Mouse (Mus musculus) embryo, embryonic 9.5 days (tissue): Measurements from ENCODE around the gene Sh3pxd2a.
"Not testable (repeated sequence)": the region's sequence is repeated elsewhere in the genome, so short reads cannot be mapped to it uniquely, and the experiment has no call there.

Experiments used
- DNase-seq: peaks from one replicate; pipeline ENCODE4 v3.0.0-alpha.2; 2017; ENCODE audit errors: extremely low spot score

Gene Sh3pxd2a

DNA sequence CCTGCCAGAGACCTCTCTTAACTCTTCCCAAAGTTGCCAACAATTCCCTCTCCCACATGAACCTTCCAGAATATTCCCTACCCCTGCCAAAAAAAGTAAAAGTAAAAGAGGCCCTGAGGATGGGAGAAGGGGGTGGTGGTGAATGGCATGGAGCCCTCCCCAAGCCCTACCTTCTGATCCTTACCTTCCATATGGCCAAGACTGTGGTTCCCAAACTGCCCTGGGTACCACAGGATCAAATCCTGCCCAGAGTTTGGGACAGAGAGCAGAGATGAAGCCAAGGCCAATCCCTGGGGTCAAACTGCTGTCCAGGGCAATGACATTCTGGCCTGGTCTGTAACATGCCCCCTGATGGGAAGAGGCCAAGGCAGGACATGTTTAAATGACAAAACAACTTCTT is 55.1 kb downstream of the Sh3pxd2a start:
- no peak for DNase-seq

DNA sequence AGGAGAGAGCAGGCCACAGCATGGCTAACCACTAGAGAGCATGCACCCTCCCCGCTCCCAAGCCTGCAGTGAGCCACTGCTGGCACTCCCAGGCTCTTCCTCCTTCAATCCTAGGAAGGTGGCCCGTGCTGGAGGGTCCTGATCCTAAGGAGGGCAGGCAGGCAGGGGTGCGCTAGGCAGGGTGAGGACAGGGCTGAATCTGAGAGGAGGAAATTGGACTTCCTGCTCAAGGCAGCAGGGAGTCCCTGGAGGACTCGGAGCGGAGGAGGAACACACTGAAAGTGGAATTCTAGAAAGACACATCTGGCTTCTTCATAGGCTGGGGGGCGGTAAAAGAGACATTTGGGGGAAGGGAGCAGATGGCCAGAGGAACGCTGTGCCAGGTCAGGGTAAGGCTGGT is 55.5 kb downstream of the Sh3pxd2a start:
- DNase-seq = no peak

DNA sequence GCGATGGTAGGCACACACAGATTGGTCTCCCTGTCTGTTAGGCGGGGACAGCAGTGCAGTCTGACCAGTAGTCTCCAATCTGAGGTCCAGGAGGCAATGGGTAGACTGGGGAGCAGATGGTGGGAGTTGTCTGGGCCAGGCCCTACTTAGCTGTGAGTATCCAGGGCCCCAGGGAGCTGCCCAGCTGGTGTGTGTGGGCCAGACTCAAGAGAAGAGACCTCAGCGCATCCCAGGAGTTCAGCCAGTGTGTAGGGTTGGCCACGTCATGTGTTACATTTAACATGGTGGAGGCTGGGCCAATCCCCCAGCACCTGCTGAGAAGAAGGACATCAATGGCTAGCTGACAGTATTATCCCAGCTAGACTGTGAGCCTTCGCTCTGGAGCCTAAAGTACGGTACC is 56.9 kb downstream of the Sh3pxd2a start:
- no peak for DNase-seq

DNA sequence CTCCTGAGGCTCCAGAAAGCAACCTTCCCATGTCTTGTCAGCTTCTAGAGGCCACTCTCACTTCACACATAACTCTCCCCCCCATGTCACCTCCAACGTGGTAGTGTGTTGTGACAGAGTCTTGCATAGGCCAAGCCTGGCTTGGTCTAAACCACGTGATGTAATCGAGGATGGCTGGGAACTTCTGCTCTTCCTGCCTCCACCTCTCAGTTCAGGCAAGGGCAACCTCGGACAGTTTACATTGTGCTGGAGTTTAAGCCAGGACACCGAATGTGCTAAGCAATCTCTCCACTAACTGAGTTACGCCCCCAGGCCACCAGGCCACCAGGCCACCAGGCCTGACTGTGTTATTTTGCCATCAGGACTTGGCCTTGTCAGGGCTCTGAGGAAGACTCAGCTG is 57.7 kb downstream of the Sh3pxd2a start:
- DNase-seq = no peak

DNA sequence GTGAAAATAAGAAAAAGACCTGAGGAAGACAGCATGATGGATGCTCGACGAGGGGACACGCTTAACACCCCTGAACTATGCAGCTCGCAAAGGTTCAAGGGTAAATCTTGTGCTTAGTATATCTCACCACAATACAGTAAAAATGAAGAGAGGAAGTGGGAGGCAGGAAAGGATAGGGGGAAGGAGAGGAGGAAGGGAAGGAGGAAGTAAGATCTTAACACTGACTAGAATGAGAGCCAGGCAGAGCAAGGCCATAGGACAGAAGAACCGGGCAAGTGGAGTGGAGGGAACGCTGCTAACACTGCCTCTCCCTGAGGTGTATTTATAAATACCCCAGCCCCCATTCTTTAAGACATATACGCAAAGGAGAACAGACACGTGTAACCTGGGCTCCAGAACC is 58.7 kb downstream of the Sh3pxd2a start:
- DNase-seq = no peak

- DNase-seq = no peak
Measured at GRCm38 (mm10) chr19:47403391-47404379, 60.5 kb downstream of the Sh3pxd2a start.

DNA sequence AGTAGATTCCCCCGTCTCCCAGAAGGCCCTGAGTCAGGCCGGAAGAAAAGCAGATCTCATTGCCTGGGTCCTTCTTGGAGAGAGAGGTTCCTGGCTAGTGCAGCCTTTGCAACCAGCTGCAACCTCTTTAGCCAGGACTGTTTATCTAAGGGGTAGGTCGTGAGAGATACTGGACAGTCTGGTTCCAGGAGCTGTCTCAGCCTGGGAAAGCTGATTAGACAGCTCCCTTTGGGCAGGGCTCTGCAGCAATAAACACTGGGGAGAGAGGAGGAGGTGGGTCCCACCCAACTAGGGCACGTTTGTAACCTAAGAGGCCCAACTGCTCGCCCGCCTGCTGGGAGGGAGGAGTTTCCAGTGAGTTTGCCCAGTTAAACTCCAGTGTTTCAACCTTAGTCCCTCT is 61.2 kb downstream of the Sh3pxd2a start:
- DNase-seq = peak; percentile 48

DNA sequence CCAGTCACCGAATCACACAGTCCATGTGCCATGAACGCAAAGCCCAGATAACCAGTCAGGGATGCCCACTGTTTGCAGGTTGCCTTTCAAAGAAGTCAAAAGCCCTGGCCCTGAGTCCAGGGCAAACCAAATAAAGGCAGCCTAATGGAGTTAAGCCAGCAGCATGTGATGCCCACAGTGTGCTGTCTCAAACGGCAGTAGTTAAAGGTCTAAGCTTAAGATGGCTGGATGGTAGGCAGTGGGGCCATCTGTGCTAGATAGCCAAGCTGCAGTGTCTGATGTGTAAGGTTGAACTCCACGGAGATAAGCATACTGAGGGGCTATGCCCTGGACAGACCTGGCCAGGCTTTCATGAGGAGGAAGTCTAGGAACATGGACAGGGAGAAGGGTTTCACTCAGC is 61.7 kb downstream of the Sh3pxd2a start:
- no peak for DNase-seq

DNA sequence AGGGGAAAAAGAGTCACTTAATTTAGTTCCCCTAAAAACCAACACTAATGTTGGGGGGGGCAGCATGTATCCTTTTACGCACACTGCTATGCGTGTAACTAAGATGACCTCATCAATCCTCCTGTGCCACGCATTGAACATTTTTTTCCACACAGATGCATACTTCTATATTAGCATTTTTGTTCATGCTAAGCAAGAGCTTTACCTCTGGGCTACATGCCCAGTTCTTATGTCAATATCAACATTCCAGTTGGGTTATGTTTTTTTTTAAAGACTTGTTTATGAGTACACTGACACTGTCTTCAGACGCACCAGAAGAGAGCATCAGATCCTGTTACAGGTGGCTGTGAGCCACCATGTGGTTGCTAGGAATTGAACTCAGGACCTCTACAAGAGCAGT is 64.5 kb downstream of the Sh3pxd2a start:
- DNase-seq = no peak

DNA sequence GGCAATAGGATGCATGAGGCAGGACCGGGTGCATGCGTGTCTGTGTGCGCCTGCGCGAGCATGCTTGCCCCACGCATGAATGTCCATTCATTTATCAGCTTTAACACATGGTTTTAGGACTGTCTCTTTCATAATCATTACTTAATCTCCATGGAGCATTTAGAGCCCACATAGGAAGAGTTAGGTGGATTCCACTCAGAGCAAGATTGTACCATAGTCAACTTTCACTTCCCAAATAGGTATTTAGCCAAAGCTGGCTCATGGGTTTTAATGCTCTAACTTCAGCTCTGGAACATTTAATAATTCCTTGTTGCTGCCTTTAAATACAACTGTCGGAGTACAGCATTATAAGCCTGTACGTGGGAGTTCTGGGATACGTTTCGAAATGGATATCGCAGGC is 65.2 kb downstream of the Sh3pxd2a start:
- DNase-seq = no peak

DNA sequence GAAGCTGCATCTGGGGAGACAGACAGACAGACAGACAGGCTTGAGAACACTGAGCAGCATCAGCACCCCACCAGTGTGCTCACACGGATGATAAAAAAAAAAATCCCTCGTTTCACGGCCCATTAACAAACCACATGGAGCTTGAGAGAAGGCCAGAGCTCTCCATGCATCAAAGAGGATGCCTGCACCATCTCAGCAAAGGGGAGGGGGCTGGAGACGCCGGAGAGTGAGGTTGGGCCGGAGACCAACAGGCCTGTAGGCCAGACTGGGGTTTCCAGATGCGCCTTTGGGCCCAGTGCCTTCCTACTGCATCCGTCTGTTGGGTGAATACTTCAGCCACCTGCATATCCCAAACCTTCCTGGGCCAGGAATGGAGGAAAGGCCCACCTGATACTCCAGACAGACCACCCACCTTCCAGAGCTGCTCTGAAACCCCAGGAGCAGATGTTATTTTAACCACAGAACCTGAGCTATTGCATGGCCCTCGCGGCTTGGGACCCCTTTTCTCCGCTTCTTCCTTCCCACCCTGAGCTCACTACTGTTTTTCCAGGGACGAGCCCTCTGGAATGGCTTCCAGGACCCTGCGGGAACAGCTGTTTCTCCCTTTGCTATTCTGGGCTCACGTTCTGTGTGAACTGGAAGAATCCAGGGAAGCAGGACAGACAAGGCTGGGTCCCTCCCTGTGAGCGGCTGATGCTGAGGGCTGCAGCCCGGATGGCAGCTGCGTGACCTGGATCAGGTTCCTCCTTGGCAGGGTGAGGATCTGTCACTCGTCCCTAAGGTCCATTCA is 66.1 kb downstream of the Sh3pxd2a start:
- no peak for DNase-seq

DNA sequence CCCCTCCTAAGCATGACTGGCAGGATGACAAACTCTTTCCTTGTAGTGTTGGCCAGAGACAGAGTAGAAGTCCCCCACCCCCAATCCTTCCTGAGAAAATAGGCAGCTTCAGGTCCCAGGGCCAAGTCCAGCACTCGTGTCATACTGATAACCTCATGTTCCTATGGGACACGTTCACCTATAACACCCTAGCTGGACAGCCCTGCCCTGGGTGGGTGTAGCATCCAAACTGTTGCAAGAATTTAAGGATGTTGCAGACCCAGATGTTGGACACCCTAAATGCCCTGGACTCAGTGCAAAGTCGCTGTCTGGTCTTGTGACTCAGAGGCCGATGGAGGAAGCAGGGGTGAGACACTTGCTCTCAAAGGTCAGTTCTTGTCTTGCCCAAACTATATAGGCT is 68.9 kb downstream of the Sh3pxd2a start:
- DNase-seq = no peak

- DNase-seq = not testable (repeated sequence)
Measured at GRCm38 (mm10) chr19:47394781-47395180, 69.4 kb downstream of the Sh3pxd2a start.

DNA sequence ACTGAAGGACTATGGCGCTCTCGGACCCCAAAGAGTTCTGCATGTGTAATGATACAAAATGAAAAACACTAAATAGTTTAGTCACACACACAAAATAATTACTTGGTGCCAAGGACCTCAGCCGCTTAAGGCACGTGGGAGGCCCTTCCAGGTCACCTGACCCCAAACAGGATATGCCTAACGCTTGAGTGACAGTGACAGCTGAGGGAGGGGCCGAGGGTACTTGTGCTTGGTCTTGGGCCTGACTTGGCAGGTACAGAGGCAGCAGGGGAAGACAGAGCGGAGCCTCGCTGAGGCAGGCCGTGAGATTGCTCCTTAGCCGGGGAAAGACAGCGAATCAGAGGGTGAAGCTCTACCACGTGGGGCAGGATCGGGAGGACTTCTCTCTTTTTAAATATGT is 73.3 kb downstream of the Sh3pxd2a start:
- no peak for DNase-seq

GRCm38 (mm10) chr19:47387887-47388286 is 76.3 kb downstream of the Sh3pxd2a start:
- no peak for DNase-seq

- DNase-seq = no peak
Measured at GRCm38 (mm10) chr19:47387395-47387794, 76.8 kb downstream of the Sh3pxd2a start.

GRCm38 (mm10) chr19:47385971-47386370 is 78.2 kb downstream of the Sh3pxd2a start:
- DNase-seq = no peak

- DNase-seq = no peak
Measured at GRCm38 (mm10) chr19:47384639-47385038, 79.6 kb downstream of the Sh3pxd2a start.

DNA sequence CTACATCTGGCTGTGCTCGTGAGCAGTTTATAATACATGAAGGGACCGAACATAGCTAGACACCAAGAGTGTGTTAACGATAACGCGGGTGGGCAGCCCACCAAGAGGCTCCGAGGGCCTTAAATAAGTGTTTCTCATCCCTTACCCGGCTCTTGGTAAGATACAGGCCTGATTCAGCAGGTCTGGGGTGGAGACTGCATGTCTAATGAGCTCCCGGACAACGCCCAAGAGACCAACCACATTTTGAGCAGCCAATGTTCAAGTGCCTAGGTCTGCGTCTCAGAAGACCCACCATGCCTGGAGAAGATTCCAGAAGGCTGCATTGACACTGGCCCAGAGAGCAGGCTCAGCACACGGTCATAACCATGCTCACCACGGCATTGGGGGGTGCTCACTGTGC is 80.2 kb downstream of the Sh3pxd2a start:
- no peak for DNase-seq

GRCm38 (mm10) chr19:47382268-47382667 is 81.9 kb downstream of the Sh3pxd2a start:
- DNase-seq = no peak

- no peak for DNase-seq
Measured at GRCm38 (mm10) chr19:47381011-47381410, 83.2 kb downstream of the Sh3pxd2a start.

GRCm38 (mm10) chr19:47379141-47379540 is 85.1 kb downstream of the Sh3pxd2a start:
- DNase-seq = no peak
